Mouse (Mus musculus): ENCODE measurements around the gene Slc22a15.

DNA sequence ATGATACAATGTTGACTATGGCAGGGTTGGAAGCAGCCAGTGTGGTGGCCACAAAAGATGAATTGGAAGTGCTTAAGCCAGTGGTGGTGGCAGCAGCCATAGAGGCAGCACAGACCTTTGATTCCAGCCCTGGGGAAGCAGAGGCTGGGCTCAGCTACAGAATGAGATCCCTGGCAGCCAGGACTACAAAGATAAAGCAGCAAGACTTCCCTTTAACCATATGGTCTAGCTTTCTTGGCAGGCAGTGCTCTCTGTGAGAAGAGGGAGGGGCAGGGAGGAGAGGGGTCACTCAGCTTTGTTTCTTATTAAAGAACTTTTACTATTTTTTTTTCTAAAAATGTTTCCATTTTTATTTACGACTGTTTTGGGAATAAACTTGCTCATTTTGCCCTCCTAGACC is 1.4 kb upstream of the Slc22a15 start:
- TF ChIP-seq CTCF (conservative IDR thresholded peaks at IDR 0.05; ENCODE audit: low read length) (no peak), POU5F1 (IDR thresholded peaks at IDR 0.05; ENCODE audit: borderline replicate concordance, low read length) (no peak)
